Mouse (Mus musculus): ENCODE results near the gene Hcn1. TPM values are rescaled to one million over a fixed set of nuclear protein-coding genes. Genes with fewer than 3 reads are reported as not detected.

Gene Hcn1
- 10 to 100 TPM; 36.7 to 42.1 TPM for total RNA-seq (2021)

GRCm38 (mm10) chr13:117602181-117602580 lies at the start of gene Hcn1:
Gene Hcn1 (plus strand): TSS chr13:117602320.
- intact Hi-C loops (cut with DNase I): loop anchor here (5.0 to 10.0 kb wide), 5 partner anchors 55 to 750 kb away; no protein-coding TSS in a partner anchor
- DNase-seq (ENCODE audit: low spot score in 2 of 2): peak; percentile 81 to 89

- intact Hi-C loops (cut with DNase I): no loop called here
- peak; percentile 60 to 67 for DNase-seq (ENCODE audit: low spot score in 2 of 2)
These were observed 34.9 kb upstream of the Hcn1 start for GRCm38 (mm10) chr13:117567251-117567650.

GRCm38 (mm10) chr13:117571747-117572146 lies 30.4 kb upstream of the Hcn1 start:
- no peak for DNase-seq (ENCODE audit: low spot score in 2 of 2)
- intact Hi-C loops (cut with DNase I): no loop called here

- intact Hi-C loops (cut with DNase I): no loop called here
- DNase-seq (ENCODE audit: low spot score in 2 of 2): no peak
These were observed 7.5 kb upstream of the Hcn1 start for GRCm38 (mm10) chr13:117594494-117595182.

GRCm38 (mm10) chr13:117595183-117595532 lies 7.0 kb upstream of the Hcn1 start:
- DNase-seq (ENCODE audit: low spot score in 2 of 2): no peak
- intact Hi-C loops (cut with DNase I): no loop called here

- no peak for DNase-seq (ENCODE audit: low spot score in 2 of 2)
- intact Hi-C loops (cut with DNase I): loop anchor here (5.0 to 10.0 kb wide), 5 partner anchors 56 to 751 kb away; no protein-coding TSS in a partner anchor
These were observed 672 bp upstream of the Hcn1 start for GRCm38 (mm10) chr13:117601331-117601965.

GRCm38 (mm10) chr13:117602617-117603358 lies 668 bp downstream of the Hcn1 start:
- DNase-seq (ENCODE audit: low spot score in 2 of 2): peak; percentile 38 to 58
- intact Hi-C loops (cut with DNase I): loop anchor here (5.0 to 10.0 kb wide), 5 partner anchors 55 to 750 kb away; no protein-coding TSS in a partner anchor

- intact Hi-C loops (cut with DNase I): loop anchor here (5.0 to 10.0 kb wide), 5 partner anchors 54 to 749 kb away; no protein-coding TSS in a partner anchor
These were observed 1.3 kb downstream of the Hcn1 start for GRCm38 (mm10) chr13:117603421-117603820.

GRCm38 (mm10) chr13:117604073-117604472 lies 2.0 kb downstream of the Hcn1 start:
- intact Hi-C loops (cut with DNase I): loop anchor here (5.0 to 10.0 kb wide), 5 partner anchors 53 to 748 kb away; no protein-coding TSS in a partner anchor
- DNase-seq (ENCODE audit: low spot score in 2 of 2): no peak

More at GRCm38 (mm10) chr13:117603421-117603820, 1.3 kb downstream of the Hcn1 start:
- DNase-seq (ENCODE audit: low spot score in 2 of 2): peak; percentile 19 to 35

- intact Hi-C loops (cut with DNase I): loop anchor here (5.0 to 10.0 kb wide), 5 partner anchors 52 to 747 kb away; no protein-coding TSS in a partner anchor
- no peak for DNase-seq (ENCODE audit: low spot score in 2 of 2)
These were observed 3.0 kb downstream of the Hcn1 start for GRCm38 (mm10) chr13:117604971-117605750.

- DNase-seq (ENCODE audit: low spot score in 2 of 2): no peak
- intact Hi-C loops (cut with DNase I): no loop called here
These were observed 9.8 kb downstream of the Hcn1 start for GRCm38 (mm10) chr13:117611881-117612280.

GRCm38 (mm10) chr13:117619544-117619943 lies 17.4 kb downstream of the Hcn1 start:
- DNase-seq (ENCODE audit: low spot score in 2 of 2): no peak
- intact Hi-C loops (cut with DNase I): no loop called here

- intact Hi-C loops (cut with DNase I): loop anchor here (5.0 kb wide), 1 partner anchor 55 kb away; the partner anchor contains the start of gene Hcn1
- no peak for DNase-seq (ENCODE audit: low spot score in 2 of 2)
These were observed 55.4 kb downstream of the Hcn1 start for GRCm38 (mm10) chr13:117657501-117657900.

- intact Hi-C loops (cut with DNase I): loop anchor here (5.0 kb wide), 1 partner anchor 56 kb away; the partner anchor contains the start of gene Hcn1
- DNase-seq (ENCODE audit: low spot score in 2 of 2): no peak
These were observed 56.5 kb downstream of the Hcn1 start for GRCm38 (mm10) chr13:117658414-117659175.

- intact Hi-C loops (cut with DNase I): loop anchor here (5.0 kb wide), 1 partner anchor 57 kb away; the partner anchor contains the start of gene Hcn1
- DNase-seq (ENCODE audit: low spot score in 2 of 2): peak; percentile 67
These were observed 57.4 kb downstream of the Hcn1 start for GRCm38 (mm10) chr13:117659511-117659910.

GRCm38 (mm10) chr13:117662661-117663060 lies 60.5 kb downstream of the Hcn1 start:
- intact Hi-C loops (cut with DNase I): no loop called here

GRCm38 (mm10) chr13:117669303-117669702 lies 67.2 kb downstream of the Hcn1 start:
- DNase-seq (ENCODE audit: low spot score in 2 of 2): no peak
- intact Hi-C loops (cut with DNase I): no loop called here

More at GRCm38 (mm10) chr13:117662661-117663060, 60.5 kb downstream of the Hcn1 start:
- no peak for DNase-seq (ENCODE audit: low spot score in 2 of 2)

- no peak for DNase-seq (ENCODE audit: low spot score in 2 of 2)
- intact Hi-C loops (cut with DNase I): no loop called here
These were observed 69.7 kb downstream of the Hcn1 start for GRCm38 (mm10) chr13:117671851-117672250.
